Mouse (Mus musculus) hindbrain, postnatal 0 days (tissue): Measurements from ENCODE around the gene Gm8005. TPM values are rescaled to one million over a fixed set of nuclear protein-coding genes. Genes with fewer than 3 reads are reported as not detected.
"Not testable (repeated sequence)": the region's sequence is repeated elsewhere in the genome, so short reads cannot be mapped to it uniquely, and the experiment has no call there.

ENCODE experiments used
- ATAC-seq: fragments of 200-750 bp; cut with Nextera tagmentation; 2 replicates; pipeline ENCODE4 v1.8.0; 2017; ENCODE audit warnings: mild to moderate bottlenecking, moderate TSS enrichment, moderate library complexity
- DNase-seq: peaks from one replicate; pipeline ENCODE4 v3.0.0-alpha.2; 2015; ENCODE audit warnings: low spot score
- H3K27ac ChIP-seq: fragments of 300-500 bp; sonication (generic); 2 replicates; pipeline ENCODE4 v1.5.1; 2014; ENCODE audit warnings: mild to moderate bottlenecking
- H3K27me3 ChIP-seq: fragments of 300-500 bp; sonication (generic); 2 replicates; pipeline ENCODE4 v1.6.1; 2014; ENCODE audit warnings: low read length, mixed read lengths; ENCODE audit not compliant: insufficient read depth
- H3K36me3 ChIP-seq: fragments of 300-500 bp; sonication (generic); 2 replicates; pipeline ENCODE4 v1.6.1; 2014; ENCODE audit warnings: low read length, mixed read lengths; ENCODE audit not compliant: insufficient read depth
- H3K4me1 ChIP-seq: fragments of 300-500 bp; sonication (generic); 2 replicates; pipeline ENCODE4 v1.6.1; 2014; ENCODE audit warnings: antibody characterized with exemption, low read length, mixed read lengths; ENCODE audit not compliant: insufficient read depth
- H3K4me2 ChIP-seq: fragments of 300-500 bp; sonication (generic); 2 replicates; pipeline ENCODE4 v1.6.1; 2014; ENCODE audit warnings: low read depth, mild to moderate bottlenecking, low read length, moderate library complexity, mixed read lengths
- H3K4me3 ChIP-seq: fragments of 300-500 bp; sonication (generic); 2 replicates; pipeline ENCODE4 v1.5.1; 2014; ENCODE audit warnings: low read length
- H3K9ac ChIP-seq: fragments of 300-500 bp; sonication (generic); replicated peaks from 2 replicates; pipeline ENCODE4 v1.6.1; 2014; ENCODE audit warnings: mild to moderate bottlenecking, low read length, moderate library complexity, mixed read lengths
- H3K9me3 ChIP-seq: fragments of 300-500 bp; sonication (generic); 2 replicates; pipeline ENCODE4 v1.6.1; 2016; ENCODE audit warnings: low read length, mixed read lengths
- WGBS: fragments of 180-500 bp; shearing (Covaris S2); extraction: QIAGEN DNeasy Blood & Tissue Kit; methylation state at CpG from one replicate; pipeline ENCODE4 v1.1.7; 2014; 5-methylcytosine and 5-hydroxymethylcytosine counted together
- polyA plus RNA-seq: library from polyadenylated mRNA; unstranded; fragments of >200 nt; fragmentation: Nextera tagmentation; extraction: Ambion mirVana; gene quantifications from 2 replicates; pipeline ENCODE4 v1.2.1, GENCODE M21; 2015
- total RNA-seq: library from RNA; depleted of rRNA; stranded (reverse); fragments of >200 nt; gene quantifications from 2 replicates; pipeline ENCODE4 v1.2.3, GENCODE M21; 2014; rRNA removed

The Gm8005 gene
- total RNA-seq (not detected in 2 replicates), polyA plus RNA-seq (not detected in 2 replicates)

- not testable (repeated sequence) for H3K4me1 ChIP-seq, H3K27ac ChIP-seq, H3K36me3 ChIP-seq, H3K27me3 ChIP-seq, ATAC-seq, H3K9ac ChIP-seq, DNase-seq, H3K9me3 ChIP-seq, H3K4me3 ChIP-seq, H3K4me2 ChIP-seq
- 98% methylated on average over 2 of the region's 4 CpGs for WGBS
Observed at GRCm38 (mm10) chr14:42439573-42439972, at the start of gene Gm8005. Gm8005 (minus strand) TSS chr14:42439673.

- 64% methylated on average over 2 of the region's 2 CpGs for WGBS
- H3K4me3 ChIP-seq, H3K27ac ChIP-seq, H3K4me1 ChIP-seq, DNase-seq, H3K36me3 ChIP-seq, H3K4me2 ChIP-seq, H3K9me3 ChIP-seq, H3K9ac ChIP-seq, ATAC-seq, H3K27me3 ChIP-seq: not testable (repeated sequence)
Observed at GRCm38 (mm10) chr14:42463581-42463980, 24.1 kb upstream of the Gm8005 start, which contains the start of gene Gm8011. Gm8011 (plus strand) TSS chr14:42463881.

Other genes with a start within 250 kb of the Gm8005 start
- not detected in 2 replicates for gene Gm3573, start 248.9 kb downstream of the Gm8005 start, total RNA-seq
- gene Gm3573, start 248.9 kb downstream of the Gm8005 start, polyA plus RNA-seq: not detected in 2 replicates
- gene Gm17026, start 179.6 kb downstream of the Gm8005 start, total RNA-seq: not detected in 2 replicates
- not detected in 2 replicates for gene Gm17026, start 179.6 kb downstream of the Gm8005 start, polyA plus RNA-seq
- gene Gm9611, start 142.3 kb downstream of the Gm8005 start, total RNA-seq: not detected in 2 replicates
- gene Gm9611, start 142.3 kb downstream of the Gm8005 start, polyA plus RNA-seq: not detected in 2 replicates
- gene Gm7995, start 129.5 kb downstream of the Gm8005 start, total RNA-seq: not detected in 2 replicates
- gene Gm7995, start 129.5 kb downstream of the Gm8005 start, polyA plus RNA-seq: not detected in 2 replicates
- not detected in 2 replicates for gene Gm8011, start 24.2 kb upstream of the Gm8005 start, total RNA-seq
- gene Gm8011, start 24.2 kb upstream of the Gm8005 start, polyA plus RNA-seq: not detected in 2 replicates
- not detected in 2 replicates for gene Gm8020, start 62.7 kb upstream of the Gm8005 start, total RNA-seq
- gene Gm8020, start 62.7 kb upstream of the Gm8005 start, polyA plus RNA-seq: not detected in 2 replicates
- gene Gm8024, start 84.6 kb upstream of the Gm8005 start, total RNA-seq: 0.21 TPM in 1 of 2 replicates, not detected in the other
- gene Gm8024, start 84.6 kb upstream of the Gm8005 start, polyA plus RNA-seq: not detected in 2 replicates
- gene Gm17124, start 160.2 kb upstream of the Gm8005 start, total RNA-seq: not detected in 2 replicates
- not detected in 2 replicates for gene Gm17124, start 160.2 kb upstream of the Gm8005 start, polyA plus RNA-seq
- gene Gm3633, start 202.2 kb upstream of the Gm8005 start, total RNA-seq: not detected in 2 replicates
- not detected in 2 replicates for gene Gm3633, start 202.2 kb upstream of the Gm8005 start, polyA plus RNA-seq
- gene Gm10378, start 216.3 kb upstream of the Gm8005 start, total RNA-seq: not detected in 2 replicates
- not detected in 2 replicates for gene Gm10378, start 216.3 kb upstream of the Gm8005 start, polyA plus RNA-seq